Mouse (Mus musculus): Measurements from ENCODE around the gene Scgb1b15. TPM values are rescaled to one million over a fixed set of nuclear protein-coding genes. Genes with fewer than 3 reads are reported as not detected.
"Not testable (repeated sequence)": the region's sequence is repeated elsewhere in the genome, so short reads cannot be mapped to it uniquely, and the experiment has no call there.

Gene Scgb1b15
- not detected for total RNA-seq (2021)
- long read RNA-seq: 0 reads

DNA sequence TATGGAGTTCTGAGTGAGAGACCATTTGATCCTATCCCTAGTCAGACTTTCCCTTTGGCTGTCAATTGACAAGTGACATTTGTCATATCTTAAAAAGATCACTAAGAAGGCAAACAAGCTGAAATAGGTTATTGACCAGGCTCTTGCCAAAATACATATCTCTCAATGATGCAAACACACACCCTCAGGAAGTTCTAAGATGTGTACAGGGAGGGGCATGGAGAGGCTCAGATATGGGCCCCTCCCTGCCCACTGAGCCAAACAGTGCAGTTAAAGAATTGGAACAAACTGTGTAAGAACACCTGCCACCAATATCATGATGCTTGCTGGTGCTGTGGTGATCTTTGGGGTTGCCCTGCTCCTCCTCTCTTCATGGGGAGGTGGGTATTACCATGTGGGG lies at the start of gene Scgb1b15:
Scgb1b15 (plus strand) TSS at position 301 of the 400 bp plus-strand sequence.
- not testable (repeated sequence) for DNase-seq (ENCODE audit: low spot score in 2 of 2)

DNA sequence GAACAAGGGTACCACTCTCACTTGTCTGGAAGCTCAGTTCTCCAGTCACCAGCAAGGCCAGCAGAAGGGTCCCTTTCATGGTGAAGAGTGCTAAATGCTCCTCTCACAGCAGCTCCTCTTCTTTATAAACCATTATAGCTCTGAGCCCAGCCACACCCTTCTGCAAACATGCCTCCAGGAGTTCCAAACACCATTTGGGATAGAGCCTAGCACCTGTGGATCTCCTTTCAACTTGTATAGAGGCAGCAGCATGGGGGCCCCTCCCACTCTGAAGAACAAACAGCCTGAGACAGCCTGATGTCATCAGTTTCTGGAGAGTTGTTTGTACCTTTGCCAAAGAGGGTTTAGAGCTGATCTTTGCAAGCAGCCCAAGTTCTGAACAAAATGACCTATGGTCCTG lies 6.8 kb upstream of the Scgb1b15 start, which contains the start of gene Scgb2b15:
Scgb2b15 (minus strand) TSS at position 101 of the 400 bp plus-strand sequence.
- DNase-seq (ENCODE audit: low spot score in 2 of 2): not testable (repeated sequence)

Other genes with a start within 250 kb of the Scgb1b15 start
- not detected for gene Scgb2b15, start 6.9 kb upstream of the Scgb1b15 start, total RNA-seq (2021)
- not detected for gene Scgb2b17, start 220.0 kb downstream of the Scgb1b15 start, total RNA-seq (2021)
- not detected for gene Scgb1b17, start 226.9 kb downstream of the Scgb1b15 start, total RNA-seq (2021)

All from layer of hippocampus, adult 18-20 months (tissue).